7 mouse cellular contexts compared by ENCODE assay signal in the genomic region with DNA sequence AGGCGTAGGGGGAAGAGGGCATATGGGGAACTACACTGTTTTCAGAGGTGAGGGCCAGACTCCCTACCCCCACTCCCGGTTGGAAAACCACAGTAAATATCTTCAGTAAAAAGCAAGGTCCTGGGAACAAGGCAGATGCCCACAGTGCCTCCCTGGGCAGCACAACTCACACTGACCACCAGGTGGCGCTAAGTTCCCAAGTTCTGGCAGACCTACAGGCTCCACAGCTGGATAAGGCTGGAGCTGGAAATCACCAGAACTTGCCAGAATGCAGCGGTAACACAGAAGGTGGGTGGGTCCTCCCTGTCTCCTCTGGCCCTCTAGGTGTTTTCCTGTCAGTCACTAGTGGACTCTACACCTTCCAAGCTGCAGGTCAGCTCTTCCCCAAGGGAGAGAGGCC. TPM values are rescaled to one million over a fixed set of nuclear protein-coding genes. Genes with fewer than 3 reads are reported as not detected.
A peak's percentile ranks its signal among the peaks of the same experiment; 100 is the strongest.
DNase-seq lines count a peak whose midpoint lies in the region; ATAC-seq and TF ChIP-seq lines count a peak whose summit lies in the region.

No protein-coding gene starts in this region.

- no peaks in the 10 kb centered on the region for H3K27me3 ChIP-seq in intestine, postnatal 0 days (replicated peaks; ENCODE audit: control insufficient read depth, insufficient read depth, low read length)
- no peaks in the 10 kb centered on the region for H3K27me3 ChIP-seq in midbrain, embryonic 11.5 days (ENCODE audit: control insufficient read depth, insufficient read depth, low read length)

- peak; percentile 73 for ATAC-seq in intestine, postnatal 0 days
- peak; percentile 65 for ATAC-seq in midbrain, embryonic 11.5 days (ENCODE audit: low FRiP score)

- H3K9me3 ChIP-seq in intestine, postnatal 0 days (ENCODE audit: control insufficient read depth) = no peaks in the 10 kb centered on the region
- no peaks in the 10 kb centered on the region for H3K9me3 ChIP-seq in midbrain, embryonic 11.5 days (ENCODE audit: control insufficient read depth, low read length)

- no peak overlapping the region for H3K4me3 ChIP-seq in intestine, postnatal 0 days (ENCODE audit: low read depth, low read length)
- H3K4me3 ChIP-seq in midbrain, embryonic 11.5 days (ENCODE audit: low read depth, low read length) = no peak overlapping the region

- DNase-seq in adrenal gland, adult (ENCODE audit: inconsistent age in 2 of 2, low spot score in 1 of 2) = peak; percentile 89 to 97
- peak; percentile 89 for DNase-seq in embryo, embryonic 11.5 days (ENCODE audit: low read depth, low spot score)
- peak; percentile 86 to 87 for DNase-seq in gastrocnemius, postnatal 4 days (ENCODE audit: low spot score in 2 of 2)
- peak; percentile 78 to 88 for DNase-seq in left cerebral cortex, postnatal 36 days (ENCODE audit: low spot score in 2 of 2)
- DNase-seq in midbrain, embryonic 11.5 days (ENCODE audit: low spot score, missing footprints) = peak; percentile 98
- peak; percentile 81 for DNase-seq in skeletal muscle tissue, adult 2 months (ENCODE audit: low read depth, low spot score)

- 0 out of 2 replicates have a peak, but pooled peaks cover 4% of the 10 kb centered on the region for H3K4me1 ChIP-seq in intestine, postnatal 0 days (replicated peaks; ENCODE audit: control insufficient read depth, insufficient read depth, low read length)
- peaks cover 13% of the 10 kb centered on the region for H3K4me1 ChIP-seq in midbrain, embryonic 11.5 days (ENCODE audit: control insufficient read depth, insufficient read depth, low read length)

- H3K9ac ChIP-seq in intestine, postnatal 0 days (ENCODE audit: low read depth, low read length) = no peak overlapping the region
- no peak overlapping the region for H3K9ac ChIP-seq in midbrain, embryonic 11.5 days (ENCODE audit: low read length)

- H3K4me2 ChIP-seq in intestine, postnatal 0 days (replicated peaks; ENCODE audit: low read depth) = no peak overlapping the region
- H3K4me2 ChIP-seq in midbrain, embryonic 11.5 days = no peak overlapping the region

- intact Hi-C loops in left cerebral cortex, postnatal 36 days (cut with DNase I) = loop anchor here (2.0 to 10.0 kb wide), 3 partner anchors 69 to 279 kb away; a partner anchor contains a TSS

- 7% methylated on average over 4 of the region's 4 CpGs for WGBS in intestine, postnatal 0 days
- WGBS in midbrain, embryonic 11.5 days = 20% methylated on average over 4 of the region's 4 CpGs

- no peaks in the 10 kb centered on the region for H3K36me3 ChIP-seq in intestine, postnatal 0 days (ENCODE audit: control insufficient read depth, insufficient read depth)
- H3K36me3 ChIP-seq in midbrain, embryonic 11.5 days (ENCODE audit: control insufficient read depth, insufficient read depth, low read length) = no peaks in the 10 kb centered on the region

- TF ChIP-seq CTCF in intestine, postnatal 0 days (IDR thresholded peaks at IDR 0.05; ENCODE audit: low read depth) = peak; percentile 96

- no peak overlapping the region for H3K27ac ChIP-seq in intestine, postnatal 0 days (ENCODE audit: low read depth, low read length)
- no peak overlapping the region for H3K27ac ChIP-seq in midbrain, embryonic 11.5 days (ENCODE audit: low read depth, low read length)

RNA-seq across cellular contexts. Expression of a gene that starts 24.9 kb away (rescaled TPM):
- 1 to 10 TPM; 2.1 TPM for total RNA-seq in gastrocnemius, postnatal 4 days (2021)
- 2.5 and 3.8 TPM in 2 replicates for polyA plus RNA-seq in intestine, postnatal 0 days (2015; fragmentation: Nextera tagmentation; extraction: Ambion mirVana)
- 10 to 100 TPM; 40.5 to 46.5 TPM for total RNA-seq in left cerebral cortex, postnatal 36 days (2021)
- polyA plus RNA-seq in midbrain, embryonic 11.5 days (2014; fragmentation: Nextera tagmentation; extraction: Ambion mirVana) = 1.4 and 1.9 TPM in 2 replicates

RNA-seq across cellular contexts. Expression of a gene that starts 54.6 kb away (rescaled TPM):
- total RNA-seq in gastrocnemius, postnatal 4 days (2021) = 10 to 100 TPM; 10.2 to 13.4 TPM
- 5.1 and 6.4 TPM in 2 replicates for polyA plus RNA-seq in intestine, postnatal 0 days (2015; fragmentation: Nextera tagmentation; extraction: Ambion mirVana)
- 1 to 10 TPM; 4.9 to 5.1 TPM for total RNA-seq in left cerebral cortex, postnatal 36 days (2021)
- polyA plus RNA-seq in midbrain, embryonic 11.5 days (2014; fragmentation: Nextera tagmentation; extraction: Ambion mirVana) = 5.5 and 6.0 TPM in 2 replicates

Comparison
In these comparisons a context has a peak if more than half of its experiments do, and no peak if none do; other contexts are left out.
1. RNA of a gene that starts 24.9 kb away (total RNA-seq): 40.5 to 46.5 TPM in left cerebral cortex, postnatal 36 days; 2.1 TPM in gastrocnemius, postnatal 4 days; every median in the first group is over 10 times any median in the second.
2. Peak in every context shown above with its lines, with median percentiles within 50 percentile points of each other: DNase-seq.